Mouse (Mus musculus) thymus, postnatal 14 days (tissue): Measurements from ENCODE around the gene Igsf8.

Experiments used
- DNase-seq: peaks from one replicate; pipeline ENCODE4 v3.0.0; 2021

The Igsf8 gene

DNA sequence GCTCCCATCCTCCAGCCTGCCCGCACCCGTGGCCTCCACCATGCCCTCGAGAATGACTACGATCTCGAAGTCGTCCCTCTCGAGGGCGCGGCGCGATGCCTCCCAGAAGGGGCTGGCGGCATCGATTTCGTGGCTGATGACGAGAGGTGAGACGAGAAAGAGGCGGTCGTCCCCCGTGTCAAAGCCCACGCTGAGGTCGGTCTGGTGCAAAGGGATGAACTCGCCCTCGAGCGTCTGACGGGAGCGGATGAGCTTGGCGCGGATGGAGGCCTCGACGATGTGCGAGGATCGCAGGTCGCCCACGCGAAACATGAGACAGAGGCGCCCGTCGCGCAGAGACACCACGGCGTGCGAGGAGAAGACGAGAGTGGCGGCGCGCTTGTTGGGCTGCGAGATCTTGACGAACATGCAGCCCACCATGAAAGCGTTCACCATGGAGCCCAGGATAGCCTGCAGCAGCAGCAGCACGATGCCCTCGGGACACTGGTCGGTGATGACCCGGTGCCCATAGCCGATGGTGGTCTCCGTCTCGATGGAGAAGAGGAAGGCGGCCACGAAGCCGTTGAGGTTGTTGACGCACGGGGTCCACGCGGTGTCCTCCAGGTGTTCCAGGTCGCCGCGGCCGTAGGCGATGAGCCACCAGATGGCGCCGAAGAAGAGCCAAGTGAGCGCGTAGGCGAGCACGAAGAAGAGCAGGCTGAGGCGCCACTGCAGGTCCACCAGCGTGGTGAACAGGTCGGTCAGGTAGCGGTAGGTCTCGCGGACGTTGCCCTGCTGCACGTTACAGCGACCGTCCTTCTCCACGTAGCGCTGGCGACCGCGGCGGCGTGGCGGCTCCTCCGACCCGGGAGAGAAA, 64.5 kb downstream of the Igsf8 start:
- DNase-seq = peak; percentile 82

DNA sequence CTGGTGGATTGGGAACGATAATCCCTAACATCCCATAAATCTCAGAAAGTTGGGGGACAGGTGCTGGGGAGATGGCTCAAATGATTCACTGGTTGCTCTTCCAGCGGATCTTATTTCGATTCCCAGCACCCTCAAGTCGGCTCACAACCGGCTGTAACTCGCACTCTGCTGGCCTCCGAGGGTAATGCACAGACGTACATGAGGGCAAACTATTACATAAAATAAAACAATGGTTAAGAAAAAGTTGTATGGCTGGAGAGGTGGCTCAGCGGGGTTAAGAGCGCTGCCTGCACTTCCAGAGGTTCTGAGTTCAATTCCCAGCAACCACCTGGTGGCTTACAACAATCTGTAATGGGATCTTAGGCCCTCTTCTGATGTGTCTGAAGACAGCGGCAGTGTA, 65.2 kb downstream of the Igsf8 start:
- DNase-seq = no peak

DNA sequence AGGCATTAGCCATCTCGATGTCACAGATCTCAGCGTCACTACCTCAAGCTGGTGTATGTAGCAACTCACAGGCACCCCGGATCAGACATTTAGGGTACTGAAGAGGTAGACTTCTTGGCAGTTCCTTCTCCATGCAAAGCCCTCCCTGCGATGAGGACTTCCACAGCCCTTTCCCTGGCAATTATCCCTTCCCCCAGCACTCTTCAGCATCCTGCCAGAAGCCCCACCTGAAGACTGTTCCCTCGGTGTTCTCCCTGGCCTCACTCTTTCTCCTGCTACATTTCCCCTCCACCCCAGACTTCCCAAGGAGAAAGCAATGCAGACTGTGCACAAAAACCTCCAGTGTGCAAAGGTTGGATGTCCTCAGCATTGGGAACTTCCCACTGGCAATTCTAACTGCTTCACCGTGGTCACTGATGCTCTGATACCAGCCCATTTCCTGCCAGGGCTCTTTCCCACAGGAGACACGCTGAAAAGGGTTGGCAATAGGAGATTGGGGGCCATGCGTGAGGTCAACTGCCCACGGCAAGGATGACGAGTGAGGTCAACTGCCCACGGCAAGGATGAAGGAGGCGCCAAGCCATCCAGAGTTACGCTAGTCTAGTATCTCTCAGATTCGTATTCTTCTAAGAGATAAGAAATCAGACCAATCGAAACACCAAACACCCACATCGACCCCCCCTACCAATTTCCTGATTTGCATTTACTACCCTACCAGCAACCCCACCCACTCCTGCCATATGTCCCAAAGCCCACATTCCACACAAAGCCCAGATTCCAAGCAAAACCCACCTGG, 66.0 kb downstream of the Igsf8 start:
- DNase-seq = no peak

DNA sequence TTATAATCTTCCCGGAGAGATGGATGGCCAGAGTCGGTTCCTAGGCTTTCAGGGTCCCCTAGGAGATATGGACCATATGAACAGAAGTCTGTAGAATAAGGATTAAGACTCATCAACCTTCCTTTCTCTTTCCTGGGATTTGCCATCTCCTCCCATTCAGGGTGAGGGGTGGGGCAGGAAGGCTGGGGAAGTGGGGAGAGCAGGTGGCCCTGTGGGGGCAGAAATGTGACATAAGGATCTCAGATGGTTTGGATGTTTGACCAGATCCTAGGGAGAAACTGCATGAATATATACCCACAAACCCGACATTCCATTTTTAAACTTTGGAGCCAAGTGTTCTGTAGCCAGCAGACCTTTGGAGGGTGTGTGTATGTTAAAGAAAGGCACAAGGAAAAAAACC, 66.6 kb downstream of the Igsf8 start:
- no peak for DNase-seq

DNA sequence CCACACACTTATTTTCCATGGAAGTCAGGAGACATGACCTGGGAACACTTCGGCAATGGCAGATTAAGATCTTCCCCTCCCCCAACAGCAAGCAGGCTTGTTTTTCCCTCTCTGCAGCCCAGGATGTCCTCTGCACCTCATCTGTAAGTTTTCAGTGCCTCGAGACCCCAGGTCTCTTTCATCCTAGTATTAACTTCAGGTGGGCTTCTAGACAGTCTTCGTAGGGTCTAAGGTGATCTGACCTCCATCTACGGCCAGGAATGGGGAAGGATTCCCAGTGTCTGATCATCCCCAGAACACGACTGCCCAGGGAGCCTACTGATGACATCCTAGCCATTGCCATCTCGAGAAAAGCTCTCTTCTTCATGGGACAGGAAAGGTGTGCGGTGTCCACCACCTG, 67.0 kb downstream of the Igsf8 start:
- no peak for DNase-seq

DNA sequence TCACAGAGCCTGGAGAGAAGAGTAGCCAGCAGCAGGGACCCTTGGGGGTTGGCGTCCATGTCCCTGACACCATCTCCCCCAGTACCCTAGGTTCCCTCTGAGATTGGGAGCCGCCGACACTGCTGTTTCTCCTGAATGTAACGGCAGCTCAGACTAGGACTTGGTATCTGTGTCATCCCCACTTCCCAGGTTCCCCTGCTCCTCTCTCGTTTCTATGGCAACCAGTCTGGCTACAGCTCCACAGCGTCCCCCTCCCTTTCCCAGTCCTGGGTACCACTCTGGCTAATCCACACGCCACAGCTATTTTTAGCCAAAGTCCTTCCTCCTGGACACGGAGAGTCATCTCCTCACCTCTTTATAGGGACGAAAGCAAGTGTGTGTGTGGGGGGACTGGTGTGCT, 67.7 kb downstream of the Igsf8 start, which contains the start of gene Kcnj9:
Gene Kcnj9 (minus strand): TSS at position 188 of the 400 bp plus-strand sequence.
- DNase-seq = no peak

DNA sequence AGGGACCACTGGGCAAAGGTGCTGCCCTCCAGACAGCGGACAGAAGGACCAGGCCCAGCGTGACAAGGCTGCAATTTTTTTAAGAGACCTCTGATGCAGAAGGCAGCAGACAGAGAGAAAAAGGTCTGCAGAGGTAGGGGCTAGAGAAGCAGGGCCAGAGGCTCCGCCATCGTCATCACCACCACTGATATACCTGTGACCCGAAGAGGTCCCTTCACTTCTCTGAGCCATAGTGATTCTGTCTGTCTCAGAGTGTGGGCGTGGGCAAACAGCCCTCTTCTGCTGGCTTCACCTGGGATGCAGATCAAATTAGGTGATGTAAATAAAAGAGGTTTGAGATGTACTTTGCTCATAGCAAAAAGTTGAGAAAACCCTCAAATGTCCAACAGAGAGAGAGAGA, 68.2 kb downstream of the Igsf8 start:
- no peak for DNase-seq

DNA sequence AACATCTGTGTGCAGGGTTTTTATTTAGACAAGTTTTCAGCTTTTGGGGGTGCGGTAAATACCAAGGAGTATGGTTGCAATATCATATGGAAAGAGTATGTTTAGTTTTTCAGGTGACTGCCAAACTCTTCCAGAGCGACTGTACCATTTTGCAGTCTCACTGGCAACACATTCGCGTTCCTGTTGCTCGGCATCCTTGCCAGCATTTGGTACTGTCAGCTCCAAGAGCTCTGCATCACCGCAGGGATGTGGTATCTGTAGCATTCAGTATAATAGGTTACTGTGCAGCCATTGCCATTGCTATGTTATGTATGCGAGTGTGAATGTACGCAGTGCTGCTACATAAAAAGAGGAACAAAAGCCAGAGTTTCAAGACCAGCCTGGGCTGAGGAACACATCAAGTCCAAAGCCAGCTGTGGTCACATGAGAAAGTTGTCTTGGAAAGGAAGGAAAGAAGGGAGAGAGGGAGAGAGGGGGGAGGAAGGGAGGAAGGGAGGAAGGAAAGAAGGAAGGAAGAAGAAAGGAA, 70.0 kb downstream of the Igsf8 start:
- DNase-seq = no peak

DNA sequence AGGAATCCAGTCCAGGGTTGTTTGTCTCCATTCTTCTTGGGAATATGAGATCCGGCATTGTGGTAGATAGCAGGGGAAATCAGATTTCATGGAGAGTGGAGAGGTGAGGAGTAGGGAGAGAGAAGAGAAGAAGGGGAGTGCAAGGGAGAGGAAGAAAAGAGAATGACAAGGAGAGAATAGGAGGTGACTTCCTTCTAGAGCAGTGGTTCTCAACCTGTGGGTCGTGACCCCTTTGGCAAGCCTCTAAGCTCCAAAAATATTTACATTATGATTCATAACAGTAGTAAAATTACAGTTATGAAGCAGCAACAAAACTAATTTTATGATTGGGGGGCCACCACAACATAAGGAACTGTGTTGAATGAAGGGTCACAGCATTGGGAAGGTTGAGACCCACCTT, 71.5 kb downstream of the Igsf8 start:
- no peak for DNase-seq

DNA sequence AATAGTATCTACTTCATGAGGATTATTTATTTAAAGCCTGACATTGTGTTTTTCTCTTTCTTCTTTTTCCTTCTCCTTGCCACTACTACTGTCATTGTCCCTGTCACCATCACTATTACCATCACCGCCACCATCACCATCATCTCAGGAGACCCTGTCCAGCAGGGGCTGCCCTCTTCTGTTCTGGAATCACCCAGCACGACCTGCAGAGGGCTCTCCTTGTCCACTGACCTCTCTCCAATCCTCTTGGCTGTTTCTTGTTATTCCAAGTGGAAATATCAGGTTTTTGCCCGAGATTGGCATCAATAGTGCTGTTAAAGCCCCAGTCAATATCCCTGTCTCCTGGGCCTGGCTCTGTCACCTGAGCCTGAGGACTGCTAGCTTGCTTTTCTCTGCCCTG, 72.1 kb downstream of the Igsf8 start:
- no peak for DNase-seq

DNA sequence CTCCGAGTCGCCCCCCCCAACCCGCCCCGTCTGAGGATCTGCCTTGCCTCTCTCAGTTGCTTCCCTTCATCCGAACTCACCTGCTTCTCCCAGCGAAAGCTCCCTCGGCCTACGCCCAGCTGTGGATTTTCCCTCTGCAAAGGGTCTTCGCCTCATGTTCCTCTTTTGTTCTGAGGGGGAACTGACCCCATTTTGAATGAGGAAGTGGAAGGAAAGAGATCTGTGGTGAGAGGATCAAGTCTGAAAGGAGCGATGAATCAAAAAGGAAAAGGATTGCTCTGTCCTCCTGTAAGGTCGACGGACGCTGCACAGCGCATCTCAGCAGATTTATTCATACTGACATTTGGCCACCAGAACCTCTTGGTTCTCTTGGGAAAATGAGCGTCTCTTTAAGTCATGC, 74.4 kb downstream of the Igsf8 start:
- no peak for DNase-seq

DNA sequence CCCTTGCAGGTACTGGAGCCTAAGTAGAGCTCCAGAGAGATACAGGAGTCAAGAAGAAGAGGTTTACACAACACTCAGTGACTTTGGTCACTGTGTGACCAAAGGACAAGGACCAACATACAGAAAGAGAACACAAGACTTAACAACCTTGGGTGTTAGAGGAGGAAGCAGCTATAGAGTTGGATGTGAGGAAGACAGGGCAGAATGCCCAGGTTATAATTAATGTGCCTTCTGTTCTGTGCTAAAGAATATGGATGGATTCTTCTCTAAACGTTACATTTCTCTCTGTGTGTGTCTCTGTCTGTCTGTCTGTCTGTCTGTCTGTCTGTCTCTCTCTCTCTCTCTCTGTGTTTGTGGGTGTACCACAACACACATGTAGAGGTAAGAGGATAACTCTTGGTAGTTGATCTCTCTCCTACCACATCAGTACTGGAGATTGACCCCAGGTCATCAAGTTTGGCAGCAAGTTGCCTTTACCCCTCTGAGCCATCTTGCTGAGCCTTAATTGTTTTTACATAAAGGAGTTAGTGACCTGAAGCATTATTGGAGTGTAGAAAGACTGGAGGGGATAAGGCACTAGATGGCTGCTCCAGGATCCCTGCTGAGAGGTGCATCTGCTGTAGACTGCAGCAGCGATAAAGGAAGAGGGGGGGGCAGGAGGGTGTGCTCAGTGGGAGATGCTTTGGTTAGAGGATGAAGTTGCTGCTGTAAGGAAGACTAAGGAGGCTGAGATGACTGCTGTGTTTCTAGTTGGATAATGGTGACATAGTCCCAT, 76.2 kb downstream of the Igsf8 start:
- DNase-seq = no peak

DNA sequence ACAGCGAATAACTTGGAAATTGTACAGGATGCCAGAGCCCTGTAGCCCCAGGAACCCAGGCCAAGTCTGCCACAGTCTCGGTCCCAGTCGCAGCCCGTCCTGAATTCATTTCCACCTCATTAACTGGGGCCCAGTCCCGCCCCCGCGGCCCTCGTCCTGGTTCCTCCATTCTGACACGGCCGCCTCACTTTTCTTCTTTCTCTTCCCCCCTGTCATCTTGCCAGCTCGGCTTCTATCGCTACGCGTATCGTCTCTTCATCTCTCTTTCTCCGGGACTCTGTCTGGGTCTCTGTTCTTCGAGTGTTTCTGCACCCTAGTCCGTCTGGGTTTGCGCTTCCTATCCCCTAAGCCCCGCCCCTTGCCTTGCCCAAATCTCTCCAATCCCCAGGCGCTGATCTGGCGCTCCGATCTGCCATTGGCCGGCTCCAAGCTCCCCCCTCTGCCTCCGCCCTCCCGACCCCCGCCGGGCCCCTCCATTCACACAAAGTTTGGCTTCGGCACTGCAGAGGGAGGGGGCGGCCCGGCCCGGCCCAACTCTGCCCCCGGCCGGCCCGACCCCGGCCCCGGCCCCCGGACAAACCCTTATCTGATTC, 79.4 kb downstream of the Igsf8 start, which contains the start of gene Kcnj10:
Gene Kcnj10 (plus strand): TSS at position 482 of the 593 bp plus-strand sequence.
- peak; percentile 87 for DNase-seq

DNA sequence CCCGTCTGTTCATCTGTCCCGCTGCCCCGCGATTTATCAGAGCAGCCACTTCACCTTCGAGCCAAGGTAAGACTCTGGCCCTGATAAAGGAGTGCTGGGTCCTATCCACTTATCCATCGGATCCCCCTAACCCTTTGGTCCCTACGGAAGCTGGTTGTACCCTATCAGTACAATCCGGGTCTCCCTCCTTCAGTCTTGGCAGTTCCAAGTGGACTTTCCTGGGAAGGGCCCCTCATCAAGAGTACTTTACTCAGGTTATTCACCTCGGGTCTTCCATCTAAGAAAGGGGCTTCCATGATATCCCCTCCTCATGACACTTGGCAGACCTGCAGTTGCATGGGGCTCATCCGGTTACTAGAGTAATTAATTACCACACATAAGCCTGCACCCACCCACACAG, 79.9 kb downstream of the Igsf8 start:
- no peak for DNase-seq

DNA sequence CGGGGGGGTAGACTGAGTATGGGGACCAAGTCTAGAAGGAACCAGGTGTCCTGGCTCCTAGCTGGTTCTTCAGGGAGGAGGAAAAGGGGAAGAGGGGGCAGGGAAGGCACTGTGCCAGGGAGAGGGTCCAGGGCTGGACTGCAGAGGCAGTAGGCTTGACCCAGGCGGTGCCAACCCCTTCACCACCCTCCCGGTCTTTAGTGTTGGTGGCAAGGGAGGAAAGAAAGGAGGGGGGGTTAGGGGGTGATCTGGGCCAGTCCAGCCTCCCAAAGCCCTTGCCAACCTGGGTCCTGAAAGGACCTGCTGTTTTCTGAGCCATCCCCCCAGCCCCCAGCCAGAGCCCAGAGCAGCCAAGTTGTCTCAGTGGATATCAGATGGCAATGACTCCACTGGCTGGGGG, 81.3 kb downstream of the Igsf8 start:
- DNase-seq = no peak

DNA sequence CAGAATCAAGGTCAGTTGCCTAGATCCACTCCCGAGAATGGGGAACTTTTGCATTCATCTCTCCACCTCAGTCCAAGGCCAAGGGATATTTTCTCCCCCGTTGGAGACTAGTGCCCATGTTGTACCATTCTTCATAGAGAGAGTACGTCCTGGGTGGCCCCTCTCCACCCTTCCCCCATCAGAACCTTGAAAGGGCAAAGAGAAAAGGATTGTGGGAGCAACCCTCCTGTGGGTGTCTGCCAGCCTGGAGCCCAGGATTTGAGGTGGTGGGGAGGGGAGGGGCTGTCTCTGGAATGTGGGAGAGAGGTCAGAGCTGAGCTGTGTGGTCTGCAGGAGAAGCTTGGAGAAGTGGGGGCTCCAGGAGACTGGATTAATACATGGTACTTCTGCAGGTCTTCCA, 82.5 kb downstream of the Igsf8 start:
- no peak for DNase-seq

DNA sequence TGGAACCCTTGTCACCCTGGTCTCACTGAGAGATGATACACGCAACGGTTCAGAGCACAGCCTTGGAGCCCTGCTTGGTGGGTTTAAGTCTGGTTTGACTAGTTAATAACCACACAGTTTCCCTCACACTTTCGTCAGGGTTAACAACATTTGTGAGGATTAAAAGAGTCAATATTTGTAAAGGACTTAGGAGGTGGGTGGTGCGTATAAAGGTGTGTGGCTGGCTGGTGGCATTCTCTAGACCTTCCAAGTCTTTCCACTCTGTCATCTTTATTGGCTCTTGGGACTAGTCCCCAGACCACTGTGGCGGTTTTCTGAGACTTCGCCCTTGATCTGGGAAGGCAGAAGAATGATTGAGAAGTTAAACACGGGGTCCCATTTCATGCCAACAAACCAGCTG, 83.4 kb downstream of the Igsf8 start:
- no peak for DNase-seq

DNA sequence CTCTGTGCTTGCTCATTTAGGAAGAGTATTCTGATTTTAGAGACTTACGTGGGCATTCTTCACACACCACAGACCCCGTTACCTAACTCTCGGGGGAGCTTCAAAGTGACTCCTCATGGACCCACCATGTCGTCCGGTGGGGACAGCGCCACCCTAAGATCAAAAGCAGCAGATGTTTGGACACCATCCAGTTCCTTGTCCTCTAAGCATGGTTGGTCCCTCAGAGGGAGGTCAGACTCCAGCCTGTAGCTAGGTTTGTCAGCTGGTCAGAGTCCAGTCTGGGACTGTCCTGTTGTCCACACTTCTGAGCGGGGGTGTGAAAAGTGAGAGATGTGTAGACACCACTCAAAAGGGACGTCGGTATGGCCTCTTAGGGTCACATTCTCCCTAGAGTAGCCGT, 85.3 kb downstream of the Igsf8 start:
- DNase-seq = no peak

DNA sequence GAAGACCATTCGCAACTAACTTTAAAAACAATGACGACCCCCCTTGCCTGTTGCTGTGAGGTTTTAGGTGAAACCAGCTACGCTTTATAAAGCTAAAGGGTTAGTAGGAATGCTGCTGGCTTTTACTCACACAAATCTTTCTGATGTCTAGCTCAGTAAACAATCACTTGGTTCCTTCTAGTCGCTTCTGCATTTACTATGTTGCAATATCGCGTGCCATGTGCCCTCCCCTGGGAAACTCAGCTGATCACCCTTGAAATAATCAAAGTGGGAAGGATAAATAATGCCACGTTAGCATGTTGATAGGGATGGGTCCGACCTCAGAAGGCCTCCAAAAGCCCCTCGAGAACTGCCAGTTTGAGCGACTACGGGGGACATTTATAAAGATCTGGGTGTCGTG, 85.9 kb downstream of the Igsf8 start:
- no peak for DNase-seq

DNA sequence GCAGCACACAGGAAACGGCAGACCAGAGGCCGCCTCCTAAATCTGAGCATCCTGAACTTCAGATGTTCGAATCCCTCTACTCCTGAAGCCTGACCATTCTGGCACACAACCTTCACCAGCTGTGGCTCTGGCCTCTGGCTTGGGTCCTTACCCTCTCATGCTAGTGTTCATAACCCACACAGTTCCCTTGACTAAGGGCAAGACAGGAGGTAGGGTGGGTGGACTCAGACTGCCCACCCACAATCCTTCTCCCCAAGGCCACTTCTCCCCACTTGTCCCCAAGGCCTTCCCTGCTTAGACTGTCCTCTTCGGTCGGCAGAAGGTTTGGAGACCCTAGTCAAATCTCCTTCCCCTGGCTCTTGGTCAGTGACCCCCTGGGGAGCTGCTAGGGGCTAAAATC, 88.1 kb downstream of the Igsf8 start:
- DNase-seq = no peak

DNA sequence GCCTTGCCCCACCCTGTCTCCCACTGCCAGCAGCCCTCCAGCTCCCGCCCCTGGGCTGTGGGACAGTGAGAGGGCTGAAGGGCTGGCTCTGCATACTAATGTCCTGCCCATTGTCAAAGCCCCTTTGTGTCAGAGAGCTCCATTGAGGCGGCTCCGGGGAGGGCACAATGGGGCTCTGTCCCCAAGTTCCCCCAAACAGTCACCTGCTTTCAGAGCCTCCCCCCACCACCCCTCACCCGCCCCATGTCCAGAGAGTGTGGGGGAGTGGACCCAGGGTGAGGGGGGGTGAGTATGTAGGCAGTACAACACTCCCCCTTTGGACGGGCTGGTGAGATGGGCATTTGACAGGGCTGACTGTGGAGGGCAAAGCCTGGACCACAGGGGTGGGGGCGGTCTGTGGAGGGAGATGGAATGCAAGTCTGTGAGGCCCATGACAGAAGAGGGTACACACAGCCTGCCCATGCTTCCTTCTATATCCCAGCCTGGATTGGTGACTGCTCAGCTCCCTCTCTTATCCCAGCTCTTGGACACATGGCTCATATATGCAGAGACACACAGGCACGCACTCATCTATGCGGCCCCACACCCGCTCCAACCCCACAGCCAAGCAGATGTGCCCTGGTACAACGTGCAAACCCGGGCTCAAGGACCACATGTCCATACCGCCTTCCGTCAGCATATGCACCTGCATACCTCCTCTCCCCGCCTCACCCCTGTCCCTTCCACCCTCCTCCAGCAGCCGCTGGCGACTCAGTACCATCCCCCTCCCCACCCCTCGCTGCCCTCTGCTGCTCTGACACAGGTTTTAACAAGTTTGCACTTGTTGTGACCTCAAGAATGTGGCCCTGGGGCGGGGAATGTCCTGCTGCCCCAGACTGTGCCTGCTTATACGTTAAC, 88.7 kb downstream of the Igsf8 start:
- DNase-seq = peak; percentile 20

DNA sequence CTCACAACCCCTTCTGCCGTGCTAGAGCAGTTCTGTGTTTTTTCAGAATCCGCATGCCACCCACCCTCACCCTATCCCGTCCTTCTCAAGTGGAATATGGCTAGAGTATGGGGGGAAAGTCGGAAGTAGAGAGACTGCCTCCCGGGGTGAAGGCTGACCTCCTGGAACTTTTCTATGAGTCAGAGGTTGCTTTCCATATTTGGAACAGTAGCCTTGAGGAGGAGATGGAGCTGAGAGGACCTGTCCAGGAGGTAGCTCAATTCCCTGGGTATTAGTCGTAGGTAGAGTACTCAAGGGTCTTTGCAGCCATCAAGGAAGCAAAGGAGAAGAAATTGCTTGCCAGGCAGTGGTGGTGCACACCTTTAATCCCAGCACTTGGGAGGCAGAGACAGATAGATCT, 90.6 kb downstream of the Igsf8 start:
- DNase-seq = no peak
